Mouse (Mus musculus) kidney, postnatal 25 days (tissue): ENCODE data around the gene Disc1.

Source experiments
- DNase-seq, 2 experiments: peaks; one replicate each; pipeline ENCODE4 v3.0.0; 2021; ENCODE audit warnings: mixed read lengths in 2 of 2

The Disc1 gene

DNA sequence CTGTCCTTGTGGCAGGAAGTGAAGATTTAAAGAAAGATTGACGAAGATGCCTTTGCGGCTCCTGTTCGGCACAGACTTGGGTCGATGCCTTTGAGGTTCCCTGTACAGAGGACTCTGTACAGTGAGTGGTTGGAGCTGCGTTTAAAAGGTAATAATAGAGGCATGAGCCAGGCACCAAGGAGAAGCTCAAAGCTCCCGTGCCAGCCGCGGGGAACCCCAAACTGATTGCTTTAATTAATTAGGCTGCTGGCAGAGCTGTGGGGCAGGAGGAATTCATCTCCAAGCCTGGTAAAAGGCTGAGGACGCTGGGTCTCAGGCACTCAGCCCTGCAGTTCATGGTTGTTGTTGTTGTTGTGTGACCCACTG lies 130.4 kb downstream of the Disc1 start:
- peak in 1 of 2 experiments; percentile 26 for DNase-seq

DNA sequence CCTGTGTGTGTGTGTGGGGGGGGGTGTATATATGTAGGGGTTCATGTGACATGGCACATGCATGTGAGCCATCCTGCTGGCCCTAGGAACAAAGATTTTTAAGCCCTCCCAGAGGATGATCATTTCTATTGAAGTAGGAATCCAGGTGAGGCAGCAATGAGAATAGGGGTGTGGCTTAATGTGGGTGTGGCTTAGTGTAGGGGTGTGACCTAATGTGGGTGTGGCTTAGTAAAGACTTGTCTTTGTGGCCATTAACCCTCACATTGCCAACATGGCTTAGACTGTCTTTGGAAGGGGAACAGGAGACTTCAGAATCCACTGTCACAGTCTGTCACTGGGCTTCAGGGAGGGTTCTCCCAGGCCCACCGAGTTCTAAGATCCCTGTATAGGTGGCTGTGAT lies 130.9 kb downstream of the Disc1 start:
- peak in 1 of 2 experiments; percentile 34 for DNase-seq

GRCm38 (mm10) chr8:125187044-125187443 lies 133.0 kb downstream of the Disc1 start:
- peak in 1 of 2 experiments; percentile 21 for DNase-seq

GRCm38 (mm10) chr8:125193701-125194100 lies 139.7 kb downstream of the Disc1 start:
- DNase-seq: no peak

GRCm38 (mm10) chr8:125195121-125195520 lies 141.1 kb downstream of the Disc1 start:
- DNase-seq: no peak

- DNase-seq: no peak
These were observed 142.6 kb downstream of the Disc1 start for GRCm38 (mm10) chr8:125196573-125197094.

DNA sequence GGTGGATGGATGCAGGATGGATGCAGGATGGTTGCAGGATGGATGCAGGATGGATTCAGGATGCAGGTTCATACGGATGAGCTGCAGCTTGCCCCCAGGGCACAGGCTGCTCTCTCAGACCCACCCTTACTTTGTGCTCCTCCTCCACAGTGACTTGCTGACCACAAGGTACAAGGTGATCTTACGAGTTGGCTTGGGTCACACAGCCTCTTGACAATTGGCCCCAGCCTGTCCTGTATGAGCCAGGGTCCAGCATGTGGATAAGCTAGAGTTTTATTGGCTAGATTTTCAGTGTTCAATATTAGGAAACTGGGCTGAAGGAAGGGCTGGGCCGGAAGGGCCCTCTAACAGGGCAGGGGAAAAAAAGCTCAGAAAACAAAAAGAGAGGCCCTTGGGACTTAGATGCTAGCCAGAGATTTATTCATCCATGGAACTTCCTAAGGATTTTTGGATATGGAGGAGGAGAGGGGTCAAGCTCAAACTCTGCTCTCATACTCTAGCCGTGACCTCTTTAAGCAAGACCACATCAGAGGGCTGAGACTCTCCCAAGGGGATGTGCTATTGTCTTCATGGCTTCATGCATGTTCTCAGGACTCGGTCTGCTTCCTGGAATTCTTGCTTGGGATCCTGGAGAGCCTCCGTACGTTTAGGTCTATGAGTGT lies 143.5 kb downstream of the Disc1 start:
- DNase-seq: peak; percentile 25 to 63

GRCm38 (mm10) chr8:125198420-125199196 lies 144.6 kb downstream of the Disc1 start:
- peak; percentile 41 to 66 for DNase-seq

DNA sequence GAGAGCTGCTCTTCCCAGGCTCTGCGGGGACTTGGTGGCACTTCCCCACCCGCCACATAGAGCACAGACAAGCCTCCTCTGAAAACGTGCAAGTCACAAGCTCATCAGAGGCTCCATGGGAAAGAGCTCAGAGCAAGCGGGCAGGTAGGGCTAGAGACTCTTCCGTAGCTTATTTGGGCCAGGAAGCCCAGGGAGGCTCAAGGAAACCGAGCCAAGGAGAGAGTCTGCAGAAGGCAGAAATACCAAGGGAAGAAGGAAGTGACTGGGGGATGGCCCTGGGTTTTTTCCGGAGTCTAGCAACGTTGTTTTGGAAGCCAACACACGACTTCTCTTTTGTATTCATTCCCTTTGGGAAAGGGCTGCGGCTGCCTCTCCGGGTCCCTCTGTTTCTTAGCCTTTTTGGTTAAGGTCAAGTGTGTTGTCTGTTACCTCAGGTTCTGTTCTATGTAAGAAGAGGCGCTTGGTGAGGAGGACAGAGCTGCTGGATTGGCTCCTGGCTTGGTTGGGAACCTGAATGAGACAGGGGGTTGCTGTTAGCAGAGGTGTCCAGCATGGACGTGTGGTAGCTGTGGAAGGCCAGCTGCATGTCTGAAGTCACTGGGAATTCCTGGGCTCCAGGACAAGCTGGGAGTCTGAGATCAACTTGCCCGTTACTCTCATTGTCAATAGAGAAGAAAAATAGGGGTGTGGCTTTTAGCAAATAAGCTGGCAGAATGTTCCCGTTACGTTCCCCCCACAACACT lies 145.4 kb downstream of the Disc1 start:
- peak; percentile 33 to 47 for DNase-seq

DNA sequence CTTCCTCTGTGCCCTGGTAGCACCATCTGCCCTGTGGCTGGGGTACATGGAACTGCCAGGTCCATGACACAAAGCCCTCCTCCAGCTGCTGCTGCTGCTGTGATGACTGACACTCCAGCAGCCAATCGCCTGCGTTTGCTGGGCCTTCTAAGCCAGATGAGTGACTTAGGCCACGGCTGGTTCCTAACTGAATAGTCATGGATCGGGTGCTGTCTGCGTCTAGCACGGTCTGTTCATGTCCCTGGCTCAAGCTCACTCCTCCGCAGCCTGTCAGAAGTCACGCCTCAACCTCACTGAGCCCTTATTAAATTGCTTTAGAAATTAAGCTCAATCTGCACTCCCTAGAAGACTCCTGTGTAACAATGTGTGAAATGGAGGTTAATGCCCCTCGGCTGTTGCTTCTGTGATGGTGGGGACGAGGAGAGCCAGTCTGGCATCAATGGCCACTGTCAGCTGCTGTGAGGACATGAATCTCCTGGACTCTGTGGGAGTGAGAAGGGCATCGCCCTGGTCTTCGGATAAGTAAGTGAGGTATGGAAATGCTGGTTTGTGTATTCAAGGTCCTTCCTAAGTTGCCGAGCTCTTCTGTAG lies 146.4 kb downstream of the Disc1 start:
- no peak for DNase-seq

- DNase-seq: no peak
These were observed 147.7 kb downstream of the Disc1 start for GRCm38 (mm10) chr8:125201650-125202049.

- DNase-seq: peak; percentile 54 to 73
These were observed 149.0 kb downstream of the Disc1 start for GRCm38 (mm10) chr8:125203016-125203415.

DNA sequence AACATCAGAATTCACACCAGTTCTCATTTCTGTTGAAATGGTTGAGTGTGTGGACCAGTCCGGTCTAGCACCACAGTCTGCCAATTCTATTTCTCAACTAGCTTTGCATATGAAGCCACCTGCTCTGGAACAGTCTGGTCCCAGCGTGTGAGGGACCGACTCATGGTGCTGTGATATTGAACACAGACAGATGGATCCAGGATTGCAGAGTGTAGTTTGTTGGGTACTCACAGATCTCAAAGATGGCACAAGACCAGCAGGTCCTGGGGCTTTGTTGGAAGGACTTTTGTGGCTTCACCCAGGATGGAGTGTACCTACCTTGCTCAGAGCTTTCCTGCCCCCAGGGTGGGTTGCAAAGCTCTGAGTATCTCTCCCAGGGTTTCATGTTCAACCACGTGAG lies 151.6 kb downstream of the Disc1 start:
- DNase-seq: no peak

- DNase-seq: no peak
These were observed 152.4 kb downstream of the Disc1 start for GRCm38 (mm10) chr8:125206391-125206790.

GRCm38 (mm10) chr8:125206962-125207361 lies 153.0 kb downstream of the Disc1 start:
- no peak for DNase-seq

- no peak for DNase-seq
These were observed 158.7 kb downstream of the Disc1 start for GRCm38 (mm10) chr8:125212619-125213167.

DNA sequence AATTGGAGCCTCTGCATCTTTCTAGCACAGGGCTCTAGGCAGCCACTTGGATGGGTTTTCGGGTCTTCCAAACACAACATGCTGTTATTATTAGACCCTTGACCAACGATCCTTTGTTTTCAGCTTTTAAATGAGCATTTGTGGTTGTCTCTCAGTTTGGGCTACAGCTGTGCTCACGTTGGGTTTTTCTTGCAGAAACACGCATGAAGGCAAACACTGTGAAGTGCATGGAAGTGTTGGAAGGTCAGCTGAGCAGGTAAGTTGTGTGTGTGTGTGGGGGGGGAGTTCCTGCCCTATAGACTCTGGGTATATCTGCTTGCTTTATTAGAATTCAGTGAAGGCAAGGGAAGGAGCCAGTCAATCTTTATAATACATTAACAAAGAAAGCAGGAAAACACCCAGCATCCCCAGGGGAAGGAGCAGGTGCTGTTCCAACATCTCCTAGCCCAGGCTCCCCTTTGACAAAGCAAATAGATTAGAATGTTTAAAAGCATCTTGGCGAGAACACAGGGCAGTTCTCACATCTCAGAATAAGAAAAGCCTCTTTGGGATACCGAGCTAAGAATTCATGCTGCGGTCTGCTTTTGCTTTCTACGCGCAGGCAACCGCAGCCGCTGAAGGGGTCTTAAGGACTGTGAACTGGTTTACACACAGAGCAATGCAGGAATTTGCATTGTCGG lies 164.0 kb downstream of the Disc1 start:
- no peak for DNase-seq

- DNase-seq: no peak
These were observed 164.7 kb downstream of the Disc1 start for GRCm38 (mm10) chr8:125218669-125219068.

GRCm38 (mm10) chr8:125220608-125221007 lies 166.6 kb downstream of the Disc1 start:
- no peak for DNase-seq

DNA sequence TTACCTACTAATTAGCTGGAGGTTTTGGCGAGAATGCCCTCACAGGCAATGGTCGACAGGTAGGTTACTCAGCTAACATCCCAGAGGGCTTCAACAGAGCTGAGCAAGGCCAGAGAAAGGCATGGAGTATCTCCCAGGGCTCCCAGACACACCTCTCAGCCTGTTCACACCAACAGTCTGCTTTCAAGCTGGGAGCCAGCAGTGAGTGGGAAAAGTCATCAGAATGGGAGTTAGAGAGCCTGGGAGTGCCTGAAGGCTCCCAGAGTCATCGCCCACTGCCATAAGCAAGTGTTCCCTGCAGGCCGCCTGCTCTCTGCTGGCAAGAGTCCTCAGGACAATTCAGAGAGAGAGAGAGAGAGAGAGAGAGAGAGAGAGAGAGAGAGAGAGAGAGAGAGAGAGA lies 167.1 kb downstream of the Disc1 start:
- no peak for DNase-seq

DNA sequence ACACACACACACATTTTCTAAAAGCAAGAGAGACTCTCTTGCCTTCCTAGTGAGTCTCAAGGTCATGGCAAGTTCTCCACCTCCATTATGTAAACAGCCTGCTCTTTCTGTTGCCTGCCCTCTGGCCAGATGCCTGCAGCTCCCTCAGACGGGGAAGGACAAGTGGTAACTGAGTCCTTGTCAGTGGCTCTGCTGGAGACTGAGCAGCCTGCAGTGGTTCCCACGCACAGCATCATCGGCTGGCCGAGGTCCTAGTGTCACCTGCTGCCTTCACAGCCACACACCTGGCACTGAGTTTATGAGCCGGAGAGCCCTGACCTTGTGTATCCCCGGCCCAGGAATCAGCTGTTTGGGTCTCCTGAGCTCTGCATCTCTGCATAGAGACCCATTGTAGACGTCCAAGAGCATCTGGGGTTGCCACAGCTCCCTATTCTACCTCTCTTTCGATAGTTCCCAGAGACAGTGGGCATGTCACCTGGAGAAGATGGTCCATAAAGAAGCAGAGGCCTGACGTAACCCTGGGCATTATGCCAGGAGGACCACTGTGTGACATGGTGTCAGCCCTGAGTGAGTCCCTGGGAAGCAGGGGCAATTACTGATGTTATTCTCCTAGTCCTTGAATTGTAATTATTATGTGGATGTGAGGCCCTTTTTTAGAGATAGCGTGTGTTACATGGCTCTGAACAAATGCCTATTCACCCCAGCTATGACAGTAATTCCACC lies 169.2 kb downstream of the Disc1 start:
- DNase-seq: peak; percentile 52 to 83
